Mouse (Mus musculus) MEL (cell line): ENCODE measurements around the gene Gm19345. TPM values are rescaled to one million over a fixed set of nuclear protein-coding genes. Genes with fewer than 3 reads are reported as not detected.

Experiments used
- DNase-seq: peaks from one replicate; pipeline ENCODE4 v3.0.0; 2011; ENCODE audit warnings: low read depth, low spot score
- H3K27ac ChIP-seq: 2 replicates; pipeline ENCODE4 v1.5.1; 2012; ENCODE audit warnings: low read depth, mild to moderate bottlenecking, control low read depth, low read length, moderate library complexity; ENCODE audit not compliant: control insufficient read depth
- H3K27me3 ChIP-seq, 2 experiments: fragments of 150-350 bp in 1 of 2; sonication (generic) in 1 of 2; 2 replicates each; pipeline ENCODE4 v1.6.1; 2012; ENCODE audit warnings: low read length in 2 of 2, mild to moderate bottlenecking in 2 of 2, improper control_type of control experiment in 1 of 2, moderate library complexity in 1 of 2; ENCODE audit not compliant: insufficient read depth in 2 of 2, control insufficient read depth in 1 of 2
- H3K36me3 ChIP-seq, 2 experiments: 2 replicates each; pipeline ENCODE4 v1.6.1; 2012 to 2014; ENCODE audit warnings: low read length in 2 of 2, improper control_type of control experiment in 1 of 2, inconsistent platforms in 1 of 2, mild to moderate bottlenecking in 1 of 2; ENCODE audit not compliant: insufficient read depth in 2 of 2, control insufficient read depth in 1 of 2
- H3K4me1 ChIP-seq, 2 experiments: fragments of 150-350 bp in 1 of 2; sonication (generic) in 1 of 2; 2 replicates each; pipeline ENCODE4 v1.6.1; 2012; ENCODE audit warnings: low read length in 2 of 2, improper control_type of control experiment in 1 of 2, mild to moderate bottlenecking in 1 of 2; ENCODE audit not compliant: insufficient read depth in 2 of 2, control insufficient read depth in 1 of 2
- H3K4me3 ChIP-seq, 2 experiments: fragments of 150-350 bp in 1 of 2; sonication (generic) in 1 of 2; 2 replicates each; pipeline ENCODE4 v1.5.1; 2012; ENCODE audit warnings: low read depth in 2 of 2, low read length in 2 of 2, mild to moderate bottlenecking in 2 of 2, moderate library complexity in 2 of 2, control low read depth in 1 of 2, improper control_type of control experiment in 1 of 2; ENCODE audit not compliant: control insufficient read depth in 1 of 2, insufficient read depth in 1 of 2
- H3K79me2 ChIP-seq: 2 replicates; pipeline ENCODE4 v1.6.1; 2012; ENCODE audit warnings: mild to moderate bottlenecking, low read length, moderate library complexity; ENCODE audit not compliant: control insufficient read depth, poor library complexity, insufficient read depth
- H3K9ac ChIP-seq: 2 replicates; pipeline ENCODE4 v1.6.1; 2012; ENCODE audit warnings: low read depth, mild to moderate bottlenecking, control low read depth, low read length, moderate library complexity; ENCODE audit not compliant: control insufficient read depth, poor library complexity, severe bottlenecking
- H3K9me3 ChIP-seq: fragments of 150-350 bp; sonication (generic); replicated peaks from 2 replicates; pipeline ENCODE4 v1.6.1; 2012; ENCODE audit warnings: mild to moderate bottlenecking, low read length, improper control_type of control experiment, moderate library complexity; ENCODE audit not compliant: insufficient read depth
- CTCF ChIP-seq, 3 experiments: IDR thresholded peaks in 2 of 3; conservative IDR thresholded peaks in 1 of 3; 2 replicates each; pipeline ENCODE4 v1.5.1; 2011 to 2012; ENCODE audit warnings: low read length in 3 of 3, low read depth in 2 of 3, mild to moderate bottlenecking in 2 of 3, improper control_type of control experiment in 1 of 3, inconsistent platforms in 1 of 3, mixed read lengths in 1 of 3, moderate library complexity in 1 of 3; ENCODE audit not compliant: control insufficient read depth in 1 of 3, insufficient read depth in 1 of 3, poor library complexity in 1 of 3, severe bottlenecking in 1 of 3
- ELF1 ChIP-seq: IDR thresholded peaks from 2 replicates; pipeline ENCODE4 v1.6.1; 2014; ENCODE audit warnings: low read depth, mild to moderate bottlenecking, inconsistent platforms, low read length, improper control_type of control experiment, moderate library complexity
- EP300 ChIP-seq, 2 experiments: IDR thresholded peaks; 2 replicates each; pipeline ENCODE4 v1.6.1; 2011; ENCODE audit warnings: improper control_type of control experiment in 2 of 2, low read length in 2 of 2, low read depth in 1 of 2, mild to moderate bottlenecking in 1 of 2
- ETS1 ChIP-seq: IDR thresholded peaks from 2 replicates; pipeline ENCODE4 v1.6.1; 2012; ENCODE audit warnings: low read depth, mild to moderate bottlenecking, inconsistent platforms, low read length, improper control_type of control experiment, moderate library complexity
- GATA1 ChIP-seq: IDR thresholded peaks from 2 replicates; pipeline ENCODE4 v1.6.1; 2011; ENCODE audit warnings: low read depth, low read length, improper control_type of control experiment
- HCFC1 ChIP-seq: IDR thresholded peaks from 2 replicates; pipeline ENCODE4 v1.6.1; 2012; ENCODE audit warnings: low read depth, mild to moderate bottlenecking, inconsistent platforms, low read length, improper control_type of control experiment, moderate library complexity
- JUND ChIP-seq: IDR thresholded peaks from 2 replicates; pipeline ENCODE4 v1.6.1; 2011; ENCODE audit warnings: low read depth, mild to moderate bottlenecking, improper control_type of control experiment, low read length
- KAT2A ChIP-seq: conservative IDR thresholded peaks from 2 replicates; pipeline ENCODE4 v1.6.1; 2012; ENCODE audit warnings: low read depth, low read length, improper control_type of control experiment, inconsistent platforms
- MAFK ChIP-seq: IDR thresholded peaks from 2 replicates; pipeline ENCODE4 v1.6.1; 2011; ENCODE audit warnings: low read depth, mild to moderate bottlenecking, low read length, improper control_type of control experiment, borderline replicate concordance
- MAX ChIP-seq: IDR thresholded peaks from 2 replicates; pipeline ENCODE4 v1.6.1; 2011; ENCODE audit warnings: low read length, improper control_type of control experiment
- MAZ ChIP-seq: IDR thresholded peaks from 2 replicates; pipeline ENCODE4 v1.6.1; 2012; ENCODE audit warnings: low read depth, mild to moderate bottlenecking, inconsistent platforms, low read length, improper control_type of control experiment
- MYB ChIP-seq: IDR thresholded peaks from 2 replicates; pipeline ENCODE4 v1.6.1; 2011; ENCODE audit warnings: mild to moderate bottlenecking, low read depth, low read length, improper control_type of control experiment
- NELFE ChIP-seq: IDR thresholded peaks from 2 replicates; pipeline ENCODE4 v1.6.1; 2011; ENCODE audit warnings: low read depth, low read length, improper control_type of control experiment
- POLR2AphosphoS2 ChIP-seq: IDR thresholded peaks from 2 replicates; pipeline ENCODE4 v1.6.1; 2011; ENCODE audit warnings: low read length, improper control_type of control experiment
- RCOR1 ChIP-seq: IDR thresholded peaks from 2 replicates; pipeline ENCODE4 v1.6.1; 2012; ENCODE audit warnings: low read depth, mild to moderate bottlenecking, inconsistent platforms, low read length, improper control_type of control experiment
- SIN3A ChIP-seq: IDR thresholded peaks from 2 replicates; pipeline ENCODE4 v1.6.1; 2012; ENCODE audit warnings: low read length, improper control_type of control experiment, inconsistent platforms
- TBP ChIP-seq: IDR thresholded peaks from 2 replicates; pipeline ENCODE4 v1.8.0; 2011; ENCODE audit warnings: low read depth, low read length, improper control_type of control experiment
- TCF12 ChIP-seq: IDR thresholded peaks from 2 replicates; pipeline ENCODE4 v1.6.1; 2014; ENCODE audit warnings: low read depth, mild to moderate bottlenecking, inconsistent platforms, low read length, improper control_type of control experiment, moderate library complexity
- UBTF ChIP-seq: IDR thresholded peaks from 2 replicates; pipeline ENCODE4 v1.6.1; 2012; ENCODE audit warnings: low read depth, mild to moderate bottlenecking, inconsistent platforms, low read length, improper control_type of control experiment, moderate library complexity, borderline replicate concordance; ENCODE audit not compliant: insufficient read depth
- USF2 ChIP-seq, 2 experiments: IDR thresholded peaks; 2 replicates each; pipeline ENCODE4 v1.6.1; 2011 to 2012; ENCODE audit warnings: improper control_type of control experiment in 2 of 2, low read length in 2 of 2, borderline replicate concordance in 1 of 2, inconsistent platforms in 1 of 2, low read depth in 1 of 2, mild to moderate bottlenecking in 1 of 2; ENCODE audit not compliant: insufficient read depth in 1 of 2
- ZC3H11A ChIP-seq: IDR thresholded peaks from 2 replicates; pipeline ENCODE4 v1.6.1; 2012; ENCODE audit warnings: low read depth, mild to moderate bottlenecking, inconsistent platforms, low read length, improper control_type of control experiment
- ZMIZ1 ChIP-seq: IDR thresholded peaks from 2 replicates; pipeline ENCODE4 v1.6.1; 2012; ENCODE audit warnings: low read depth, mild to moderate bottlenecking, inconsistent platforms, low read length, improper control_type of control experiment, moderate library complexity
- polyA plus RNA-seq, 2 experiments: library from polyadenylated mRNA; stranded (reverse) in 1 of 2; unstranded in 1 of 2; fragments of >175 nt in 1 of 2; fragments of >200 nt in 1 of 2; gene quantifications; 2 replicates each; pipeline versions ENCODE4 v1.2.1 to v1.2.4; 2012; ENCODE audit warnings: low replicate concordance in 2 of 2, low read depth in 1 of 2; ENCODE audit not compliant: insufficient read length in 2 of 2, insufficient read depth in 1 of 2, missing spikeins in 1 of 2
- total RNA-seq: library from RNA; depleted of rRNA; stranded (reverse); fragments of 300-350 nt; gene quantifications from 2 replicates; pipeline ENCODE4 v1.2.3, GENCODE M21; 2012

Gm19345 gene
- total and polyA plus RNA-seq, 3 experiments = not detected

DNA sequence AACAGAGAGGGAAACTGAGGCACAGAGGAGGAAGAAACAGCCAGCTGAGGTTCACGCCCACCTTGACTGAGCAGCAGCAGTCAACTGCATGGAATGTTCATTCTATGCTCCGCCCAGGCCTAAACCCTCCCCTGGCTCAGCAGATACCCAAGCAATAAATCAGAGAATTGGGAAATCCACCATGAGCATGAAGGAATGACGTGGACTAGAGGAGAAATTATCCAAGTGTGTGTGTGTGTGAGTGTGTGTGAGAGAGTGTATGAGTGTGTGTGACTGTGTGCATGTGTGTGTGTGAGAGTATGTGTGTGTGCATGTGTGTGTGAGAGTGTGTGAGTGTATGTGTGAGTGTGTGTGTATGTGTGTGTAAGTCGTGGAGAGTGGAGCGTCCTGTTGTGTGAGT lies 33.4 kb upstream of the Gm19345 start:
- TF ChIP-seq ZC3H11A (no peak), ZMIZ1 (no peak), JUND (no peak), GATA1 (no peak)
- no peak for DNase-seq
- Histone ChIP-seq H3K79me2 (no peaks in the 10 kb centered on the region; the same call in 1 of the 2 replicates), H3K9me3 (no peaks in the 10 kb centered on the region), H3K4me1 (peaks cover 13 to 26% of the 10 kb centered on the region in 2 experiments), H3K27ac (no peak overlapping the region), H3K4me3 (no peak overlapping the region), H3K36me3 (peaks cover 0 to 7% of the 10 kb centered on the region in 2 experiments; a peak in 2 of 4 replicates), H3K9ac (no peak overlapping the region), H3K27me3 (no peaks in the 10 kb centered on the region)

- H3K9me3 ChIP-seq = no peaks in the 10 kb centered on the region
- DNase-seq = no peak
- no peaks in the 10 kb centered on the region; the same call in 1 of the 2 replicates for H3K79me2 ChIP-seq
- H3K9ac ChIP-seq = no peak overlapping the region
- H3K4me1 ChIP-seq = peaks cover 11 to 26% of the 10 kb centered on the region in 2 experiments
- no peak overlapping the region for H3K4me3 ChIP-seq
- peaks cover 0 to 5% of the 10 kb centered on the region in 2 experiments; a peak in 2 of 4 replicates for H3K36me3 ChIP-seq
- H3K27ac ChIP-seq = no peak overlapping the region
- TF ChIP-seq UBTF (no peak), HCFC1 (no peak), TCF12 (no peak), USF2 (IDR thresholded peaks at IDR 0.05; ENCODE audit: borderline replicate concordance in 1 of 2, insufficient read depth in 1 of 2, low read depth in 1 of 2, low read length in 2 of 2) (no peak), POLR2AphosphoS2 (no peak), ETS1 (no peak), MAZ (no peak), NELFE (no peak), MYB (no peak), ELF1 (no peak), MAX (no peak), RCOR1 (no peak), EP300 (IDR thresholded peaks at IDR 0.05; ENCODE audit: low read depth in 1 of 2, low read length in 2 of 2) (no peak), JUND (no peak), SIN3A (no peak), KAT2A (no peak), CTCF (IDR thresholded peaks at IDR 0.05 in 2 of 3, conservative IDR thresholded peaks at IDR 0.05 in 1 of 3; ENCODE audit: control insufficient read depth in 1 of 3, insufficient read depth in 1 of 3, low read depth in 2 of 3, low read length in 3 of 3, poor library complexity in 1 of 3, severe bottlenecking in 1 of 3) (no peak), TBP (no peak), MAFK (no peak)
- H3K27me3 ChIP-seq = no peaks in the 10 kb centered on the region
These were observed 32.9 kb upstream of the Gm19345 start for GRCm38 (mm10) chr7:19818875-19819274.
